Mouse (Mus musculus) limb, embryonic 13.5 days (tissue): ENCODE measurements around the gene Apba1. TPM values are rescaled to one million over a fixed set of nuclear protein-coding genes. Genes with fewer than 3 reads are reported as not detected.

Source experiments
- ATAC-seq: fragments of 200-750 bp; cut with Nextera tagmentation; 2 replicates; pipeline ENCODE4 v1.8.0; 2017; ENCODE audit warnings: low read depth, moderate number of reproducible peaks, moderate TSS enrichment; ENCODE audit not compliant: low FRiP score
- H3K27ac ChIP-seq: fragments of 300-500 bp; sonication (generic); 2 replicates; pipeline ENCODE4 v1.5.1; 2015; ENCODE audit warnings: inconsistent platforms, mild to moderate bottlenecking, moderate library complexity
- H3K27me3 ChIP-seq: fragments of 300-500 bp; sonication (generic); 2 replicates; pipeline ENCODE4 v1.6.1; 2015; ENCODE audit warnings: mild to moderate bottlenecking, inconsistent platforms
- H3K36me3 ChIP-seq: fragments of 300-500 bp; sonication (generic); 2 replicates; pipeline ENCODE4 v1.6.1; 2015; ENCODE audit warnings: inconsistent platforms, mild to moderate bottlenecking, moderate library complexity
- H3K4me1 ChIP-seq: fragments of 300-500 bp; sonication (generic); 2 replicates; pipeline ENCODE4 v1.6.1; 2015; ENCODE audit warnings: inconsistent platforms
- H3K4me2 ChIP-seq: fragments of 300-500 bp; sonication (generic); replicated peaks from 2 replicates; pipeline ENCODE4 v1.6.1; 2015; ENCODE audit warnings: inconsistent platforms, mild to moderate bottlenecking, moderate library complexity
- H3K4me3 ChIP-seq: fragments of 300-500 bp; sonication (generic); 2 replicates; pipeline ENCODE4 v1.5.1; 2015; ENCODE audit warnings: moderate library complexity, mild to moderate bottlenecking, inconsistent platforms
- H3K9ac ChIP-seq: fragments of 300-500 bp; sonication (generic); 2 replicates; pipeline ENCODE4 v1.6.1; 2015; ENCODE audit warnings: mild to moderate bottlenecking, inconsistent platforms
- H3K9me3 ChIP-seq: fragments of 300-500 bp; sonication (generic); 2 replicates; pipeline ENCODE4 v1.6.1; 2016; ENCODE audit warnings: inconsistent platforms
- WGBS: fragments of 180-500 bp; shearing (Covaris S2); methylation state at CpG from one replicate; pipeline ENCODE4 v1.1.7; 2015; 5-methylcytosine and 5-hydroxymethylcytosine counted together
- polyA plus RNA-seq: library from polyadenylated mRNA; unstranded; fragments of >200 nt; fragmentation: Nextera tagmentation; extraction: Ambion mirVana; gene quantifications from 2 replicates; pipeline ENCODE4 v1.2.1, GENCODE M21; 2015

The Apba1 gene
- polyA plus RNA-seq, 1 experiment from 2014 or later, result 0.38 TPM

DNA sequence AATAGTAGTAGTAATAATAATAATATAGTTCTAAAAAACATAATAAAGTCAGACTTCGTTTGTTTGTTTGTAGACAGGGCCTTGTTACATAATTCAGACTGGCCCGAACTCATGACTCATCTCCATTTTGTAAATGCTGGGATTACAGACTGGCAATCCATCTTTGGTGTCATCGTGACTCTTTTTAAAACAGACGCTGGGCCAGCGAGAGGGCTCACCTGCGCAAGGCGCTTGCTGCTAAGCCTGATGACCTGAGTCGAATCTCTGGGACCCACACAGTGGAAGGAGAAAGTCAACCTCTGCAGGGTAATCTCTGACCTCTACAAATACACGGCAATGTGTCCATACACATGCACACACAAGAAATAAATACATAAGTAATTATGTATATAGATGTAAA is 207.7 kb downstream of the Apba1 start:
- no peak overlapping the region for H3K27ac ChIP-seq
- no peak overlapping the region for H3K4me2 ChIP-seq
- 0 out of 2 replicates have a peak, but pooled peaks cover 3% of the 10 kb centered on the region for H3K9me3 ChIP-seq
- no peaks in the 10 kb centered on the region for H3K36me3 ChIP-seq
- WGBS, result 90% methylated on average over 9 of the region's 9 CpGs
- peaks cover 10% of the 10 kb centered on the region for H3K4me1 ChIP-seq
- no peak for ATAC-seq
- no peak overlapping the region for H3K9ac ChIP-seq
- H3K27me3 ChIP-seq, result no peaks in the 10 kb centered on the region
- no peak overlapping the region for H3K4me3 ChIP-seq

DNA sequence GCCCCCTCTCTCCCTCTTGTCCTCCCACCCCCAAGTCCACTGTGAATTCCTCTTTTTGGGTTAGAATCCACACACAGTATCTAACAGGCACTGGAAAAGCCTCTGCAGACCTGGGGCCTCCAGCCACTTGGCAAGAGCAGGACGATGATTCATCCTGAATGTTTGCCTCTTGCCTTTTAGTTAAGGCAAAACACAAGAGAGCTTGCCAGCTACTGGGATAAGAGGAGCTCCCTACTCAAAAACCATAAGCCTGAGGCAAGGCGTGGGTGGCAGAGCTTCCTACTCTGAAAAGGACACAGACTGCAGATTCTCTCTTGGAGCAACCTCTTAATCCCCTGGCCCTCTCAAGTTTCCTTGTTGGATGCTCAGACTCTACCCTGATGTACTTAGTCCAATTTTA is 208.5 kb downstream of the Apba1 start:
- no peak overlapping the region for H3K27ac ChIP-seq
- no peaks in the 10 kb centered on the region for H3K27me3 ChIP-seq
- H3K36me3 ChIP-seq, result no peaks in the 10 kb centered on the region
- H3K9me3 ChIP-seq, result 0 out of 2 replicates have a peak, but pooled peaks cover 3% of the 10 kb centered on the region
- ATAC-seq, result no peak
- H3K4me1 ChIP-seq, result peaks cover 8% of the 10 kb centered on the region
- 69% methylated on average over 2 of the region's 2 CpGs for WGBS
- no peak overlapping the region for H3K9ac ChIP-seq
- H3K4me2 ChIP-seq, result no peak overlapping the region
- no peak overlapping the region for H3K4me3 ChIP-seq

DNA sequence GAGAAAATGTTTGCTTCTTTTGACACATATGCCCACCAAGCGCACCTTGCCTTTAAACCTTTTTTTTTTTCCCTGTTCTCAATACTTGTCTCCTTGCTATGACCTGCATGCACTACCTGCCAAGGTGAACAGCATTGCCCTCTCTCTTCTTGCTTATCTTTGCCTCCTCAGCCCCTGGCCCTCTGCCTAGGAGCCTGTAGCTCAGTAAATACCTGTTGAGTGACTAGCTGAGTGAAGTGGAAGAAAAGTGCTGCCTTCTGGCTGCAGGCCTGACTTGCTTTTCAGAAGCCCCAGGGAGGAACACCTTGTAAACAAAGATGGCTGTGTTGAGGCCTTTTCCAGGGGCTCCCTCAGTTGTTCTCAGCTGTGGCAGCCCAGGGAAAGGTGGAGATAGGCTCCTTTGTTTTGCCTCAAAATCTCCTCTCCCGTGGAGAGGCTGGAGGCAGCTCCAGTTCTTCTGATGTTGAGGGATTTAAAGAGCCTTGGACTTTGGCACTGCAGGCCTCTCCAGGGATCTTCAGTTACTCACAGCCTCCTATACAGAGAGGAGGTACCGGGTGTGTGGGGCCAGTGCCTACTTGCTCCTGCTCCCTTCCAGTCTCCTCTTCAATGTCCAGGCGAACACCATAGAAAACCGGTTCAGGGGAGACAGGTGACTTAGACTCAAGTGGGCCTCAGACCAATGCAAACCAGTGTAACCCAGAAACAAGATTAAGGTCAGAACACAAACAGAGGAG is 209.6 kb downstream of the Apba1 start:
- H3K4me2 ChIP-seq, result no peak overlapping the region
- H3K9me3 ChIP-seq, result no peaks in the 10 kb centered on the region
- no peak overlapping the region for H3K9ac ChIP-seq
- H3K36me3 ChIP-seq, result no peaks in the 10 kb centered on the region
- 65% methylated on average over 5 of the region's 5 CpGs for WGBS
- no peak overlapping the region for H3K27ac ChIP-seq
- ATAC-seq, result no peak
- H3K27me3 ChIP-seq, result no peaks in the 10 kb centered on the region
- peaks cover 20% of the 10 kb centered on the region for H3K4me1 ChIP-seq
- no peak overlapping the region for H3K4me3 ChIP-seq

DNA sequence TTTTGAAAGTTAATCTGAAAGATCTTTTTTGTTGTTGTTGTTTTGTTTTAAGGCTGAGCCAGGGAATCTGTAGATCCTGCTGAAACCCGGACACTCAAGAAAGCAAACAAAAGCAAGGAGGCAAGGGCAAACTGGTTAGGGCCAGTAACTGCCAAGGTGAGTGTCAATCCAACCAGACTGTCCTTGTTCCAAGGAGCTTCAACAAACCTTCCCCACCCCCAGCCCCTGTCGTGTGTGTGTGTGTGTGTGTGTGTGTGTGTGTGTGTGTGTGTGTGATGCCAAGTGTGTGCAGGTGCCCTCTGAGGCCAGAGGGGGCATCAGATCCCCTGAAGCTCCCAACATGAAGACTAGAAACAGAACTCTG is 210.2 kb downstream of the Apba1 start:
- 82% methylated on average over 2 of the region's 2 CpGs for WGBS

DNA sequence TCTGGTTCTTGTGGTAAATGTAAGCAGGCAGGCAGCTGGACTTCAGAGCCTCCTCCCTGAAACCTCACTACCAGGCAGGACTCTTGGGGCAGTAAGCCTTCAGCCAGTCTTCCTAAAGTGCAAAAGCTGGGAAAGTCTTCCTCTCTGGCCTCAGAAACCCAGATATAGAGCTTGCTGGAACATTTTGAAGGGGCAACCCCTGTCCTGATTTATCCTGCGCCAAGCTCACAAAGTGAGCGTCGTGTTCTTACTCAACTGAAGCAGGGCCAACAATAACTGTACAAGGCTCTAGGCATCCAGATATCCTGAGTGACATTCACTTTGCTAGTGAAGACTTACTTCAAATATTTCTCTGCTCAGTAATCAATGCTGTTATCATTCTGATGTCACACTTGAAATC is 211.7 kb downstream of the Apba1 start:
- H3K27me3 ChIP-seq, result no peaks in the 10 kb centered on the region
- ATAC-seq, result no peak
- H3K9ac ChIP-seq, result no peak overlapping the region
- WGBS, result 91% methylated on average over 3 of the region's 3 CpGs
- H3K27ac ChIP-seq, result no peak overlapping the region
- H3K4me3 ChIP-seq, result no peak overlapping the region
- peaks cover 21% of the 10 kb centered on the region for H3K4me1 ChIP-seq
- no peak overlapping the region for H3K4me2 ChIP-seq
- no peaks in the 10 kb centered on the region for H3K36me3 ChIP-seq
- H3K9me3 ChIP-seq, result no peaks in the 10 kb centered on the region

More for the DNA sequence above, 210.2 kb downstream of the Apba1 start:
- ATAC-seq, result no peak
- Histone ChIP-seq H3K27ac (no peak overlapping the region), H3K4me1 (peaks cover 21% of the 10 kb centered on the region), H3K9me3 (no peaks in the 10 kb centered on the region), H3K36me3 (no peaks in the 10 kb centered on the region), H3K4me3 (no peak overlapping the region), H3K27me3 (no peaks in the 10 kb centered on the region), H3K4me2 (no peak overlapping the region), H3K9ac (no peak overlapping the region)

DNA sequence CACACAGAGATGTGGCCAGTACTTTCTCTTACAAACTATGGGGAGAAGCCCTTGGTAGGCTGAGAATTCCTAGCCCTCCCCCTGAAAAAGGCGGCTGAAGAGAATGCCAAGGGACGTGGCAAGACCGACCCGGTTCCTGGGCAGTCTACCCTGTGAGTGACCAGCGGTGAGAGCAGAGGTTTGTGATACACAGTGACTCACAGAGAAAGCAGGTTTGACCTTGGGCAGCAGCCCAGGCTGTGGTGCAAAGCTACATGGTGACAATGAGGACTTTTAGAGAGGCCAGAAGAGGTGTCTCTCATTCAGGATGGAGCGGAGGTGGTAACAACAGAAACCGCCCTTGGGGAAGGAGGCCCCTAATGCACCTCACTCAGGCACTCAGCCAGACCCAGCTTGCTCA is 212.7 kb downstream of the Apba1 start:
- no peaks in the 10 kb centered on the region for H3K27me3 ChIP-seq
- H3K27ac ChIP-seq, result no peak overlapping the region
- no peaks in the 10 kb centered on the region for H3K9me3 ChIP-seq
- no peak overlapping the region for H3K9ac ChIP-seq
- H3K36me3 ChIP-seq, result no peaks in the 10 kb centered on the region
- H3K4me2 ChIP-seq, result no peak overlapping the region
- H3K4me3 ChIP-seq, result no peak overlapping the region
- ATAC-seq, result no peak
- WGBS, result 87% methylated on average over 7 of the region's 7 CpGs
- H3K4me1 ChIP-seq, result peaks cover 21% of the 10 kb centered on the region

DNA sequence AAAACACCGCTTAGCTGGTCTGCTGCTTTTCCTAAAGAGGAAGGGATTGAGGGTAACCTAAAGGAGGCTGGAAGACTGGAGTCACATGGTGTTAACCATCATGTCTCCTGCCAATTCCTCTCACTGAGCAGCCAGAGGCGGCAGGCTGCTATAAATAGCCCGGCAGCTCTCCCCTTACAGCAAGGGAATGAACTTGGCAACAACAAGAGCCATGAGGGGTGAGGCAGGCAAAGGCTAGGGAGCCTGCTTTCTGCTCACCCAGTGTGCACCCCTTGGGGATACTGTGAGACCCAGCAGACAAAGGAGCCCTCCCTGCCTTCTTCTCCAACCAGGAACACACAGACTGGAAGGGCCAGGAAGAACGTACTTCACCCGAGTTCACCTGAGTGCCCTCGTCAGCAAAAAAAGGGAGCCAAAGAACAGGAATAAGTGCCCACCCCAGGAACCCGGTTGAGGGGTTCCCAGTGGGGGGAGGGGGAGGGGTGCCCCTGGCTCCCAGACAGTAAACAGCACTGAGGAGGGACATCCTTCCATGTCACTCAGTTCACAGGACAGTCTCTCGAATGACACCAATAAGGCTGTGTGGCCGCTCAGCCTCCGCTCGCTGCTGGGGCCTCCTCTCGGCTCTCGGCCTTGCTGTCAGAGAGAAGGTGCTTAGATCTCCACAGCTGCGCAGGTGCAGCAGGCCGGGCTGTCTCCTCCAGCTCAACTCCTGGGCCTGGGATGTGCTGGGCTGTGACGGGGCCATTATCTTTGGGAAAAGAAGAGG is 214.4 kb downstream of the Apba1 start:
- Histone ChIP-seq H3K4me2 (peak overlapping the region; percentile 22), H3K36me3 (no peaks in the 10 kb centered on the region), H3K9ac (no peak overlapping the region), H3K4me1 (peaks cover 23% of the 10 kb centered on the region), H3K27me3 (no peaks in the 10 kb centered on the region), H3K27ac (no peak overlapping the region), H3K9me3 (no peaks in the 10 kb centered on the region), H3K4me3 (no peak overlapping the region)
- 56% methylated on average over 16 of the region's 16 CpGs for WGBS
- peak; percentile 83 for ATAC-seq

DNA sequence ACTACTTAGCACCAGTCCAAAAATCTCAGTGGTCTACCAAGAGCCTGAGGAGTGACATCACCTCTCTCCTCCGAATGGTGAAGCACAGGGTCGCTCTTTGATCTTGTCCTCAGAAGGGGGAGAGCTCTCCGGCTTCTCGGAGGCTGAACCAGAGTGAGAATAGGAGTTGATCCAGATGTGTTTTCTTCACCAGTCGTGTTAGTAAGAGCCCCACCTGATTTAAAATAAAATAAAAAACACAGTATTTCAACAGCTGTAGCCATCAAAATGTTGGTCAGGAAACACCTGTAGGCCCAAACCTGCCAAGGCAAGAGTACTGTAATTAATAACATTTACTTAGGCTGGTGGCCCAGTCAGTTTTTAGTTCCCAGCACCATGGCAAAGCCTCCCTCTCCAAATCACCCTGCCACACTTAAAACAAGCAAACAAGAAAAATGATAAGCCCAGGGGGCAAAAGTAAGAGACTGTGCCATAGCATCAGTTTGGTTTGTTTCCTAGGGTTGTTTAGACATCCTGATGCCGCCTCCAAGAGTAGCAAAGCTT is 219.3 kb downstream of the Apba1 start:
- Histone ChIP-seq H3K36me3 (no peaks in the 10 kb centered on the region), H3K4me2 (no peak overlapping the region; the same call in 1 of the 2 replicates), H3K27me3 (no peaks in the 10 kb centered on the region), H3K9me3 (no peaks in the 10 kb centered on the region), H3K27ac (peak overlapping the region; percentile 65; the same call in 1 of the 2 replicates), H3K4me1 (peaks cover 18% of the 10 kb centered on the region), H3K9ac (no peak overlapping the region), H3K4me3 (no peak overlapping the region)
- 37% methylated on average over 6 of the region's 6 CpGs for WGBS
- peak; percentile 57 for ATAC-seq

DNA sequence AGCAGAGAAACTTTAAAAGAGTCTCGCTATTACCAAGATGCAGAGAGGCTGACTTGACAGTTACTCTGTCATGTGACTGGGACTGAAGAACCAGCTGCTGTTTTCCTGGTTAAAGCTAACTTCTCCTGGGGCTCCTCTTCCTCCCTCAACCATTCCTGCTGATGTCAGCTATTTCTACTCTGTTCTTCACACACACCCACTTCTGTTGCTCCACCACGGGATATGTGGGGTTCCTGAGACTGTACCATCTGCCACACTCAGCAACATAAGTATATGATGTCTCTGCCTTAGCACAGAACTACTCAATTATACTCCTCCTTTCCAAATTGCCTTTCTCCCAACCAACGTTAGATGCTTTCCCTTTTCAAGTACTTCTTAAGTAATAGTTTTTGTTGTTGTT is 221.9 kb downstream of the Apba1 start:
- no peaks in the 10 kb centered on the region for H3K27me3 ChIP-seq
- no peak for ATAC-seq
- H3K9ac ChIP-seq, result no peak overlapping the region
- H3K27ac ChIP-seq, result no peak overlapping the region
- H3K36me3 ChIP-seq, result no peaks in the 10 kb centered on the region
- 59% methylated on average over 3 of the region's 3 CpGs for WGBS
- H3K4me2 ChIP-seq, result no peak overlapping the region
- H3K4me3 ChIP-seq, result no peak overlapping the region
- H3K9me3 ChIP-seq, result no peaks in the 10 kb centered on the region
- peaks cover 13% of the 10 kb centered on the region for H3K4me1 ChIP-seq

DNA sequence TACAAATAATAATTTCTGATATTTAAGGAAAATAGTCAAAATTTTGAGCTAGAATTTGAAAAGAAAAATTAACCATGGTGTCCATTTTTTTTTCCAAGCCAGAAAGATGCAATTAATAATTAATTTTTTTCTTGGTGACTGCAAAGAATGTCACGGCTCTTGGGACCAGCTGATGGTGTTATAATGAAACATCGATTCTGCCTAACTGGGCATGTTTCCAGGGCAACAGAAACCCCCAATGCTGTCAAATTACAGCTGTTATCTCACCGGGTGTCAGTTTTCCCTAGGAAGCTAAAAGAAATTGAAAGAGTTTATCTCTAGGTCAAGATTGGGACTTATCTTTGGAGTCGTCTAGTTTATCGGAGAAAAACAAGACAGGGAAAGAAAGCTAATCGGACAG is 225.5 kb downstream of the Apba1 start:
- Histone ChIP-seq H3K9ac (no peak overlapping the region), H3K27me3 (no peaks in the 10 kb centered on the region), H3K36me3 (no peaks in the 10 kb centered on the region), H3K4me1 (no peaks in the 10 kb centered on the region), H3K9me3 (no peaks in the 10 kb centered on the region), H3K4me3 (no peak overlapping the region), H3K4me2 (no peak overlapping the region), H3K27ac (no peak overlapping the region)
- WGBS, result 80% methylated on average over 6 of the region's 6 CpGs
- ATAC-seq, result no peak

DNA sequence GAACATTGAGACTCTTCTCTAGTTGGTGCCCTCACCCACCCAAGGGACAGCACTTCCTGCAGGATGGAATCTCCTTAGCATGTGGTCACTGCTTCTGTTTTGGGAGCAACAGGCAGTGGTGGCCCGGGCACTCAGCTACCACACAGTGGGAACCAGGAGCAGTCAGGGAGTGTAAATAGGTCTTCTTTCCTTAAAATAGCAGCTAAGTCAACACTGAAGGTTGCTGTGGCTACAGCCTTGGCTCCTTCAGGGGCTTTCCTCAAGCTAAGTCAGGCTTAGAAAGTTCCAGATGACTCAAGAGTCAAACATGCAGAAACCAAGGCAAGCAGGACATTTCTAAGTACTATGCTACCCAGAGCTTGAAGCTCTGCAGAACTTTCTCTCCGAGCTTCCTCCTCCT is 228.6 kb downstream of the Apba1 start:
- ATAC-seq, result no peak
- Histone ChIP-seq H3K27me3 (no peaks in the 10 kb centered on the region), H3K9ac (no peak overlapping the region), H3K36me3 (no peaks in the 10 kb centered on the region), H3K27ac (no peak overlapping the region), H3K9me3 (no peaks in the 10 kb centered on the region), H3K4me2 (no peak overlapping the region), H3K4me3 (no peak overlapping the region), H3K4me1 (no peaks in the 10 kb centered on the region)
- 48% methylated on average over 2 of the region's 2 CpGs for WGBS

DNA sequence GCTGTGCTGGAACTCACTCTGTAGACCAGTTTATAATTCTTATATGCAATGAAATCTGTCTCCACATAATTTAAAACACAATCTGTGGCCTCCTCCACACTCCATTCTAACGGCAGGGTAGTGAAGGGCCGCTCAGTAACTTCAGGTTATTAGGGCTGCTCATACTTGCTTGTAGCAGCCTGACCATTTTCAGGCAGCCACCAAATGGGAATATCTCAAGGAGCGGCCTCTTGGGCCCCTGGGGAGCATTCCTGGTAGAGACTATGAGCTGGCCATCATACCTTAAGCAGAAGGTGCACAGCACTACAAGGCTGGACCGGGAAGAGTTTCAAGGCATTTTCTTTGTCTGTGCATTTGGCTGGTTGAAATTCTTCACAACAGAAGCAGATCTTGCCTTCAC is 229.5 kb downstream of the Apba1 start:
- 76% methylated on average over 4 of the region's 4 CpGs for WGBS
- no peak overlapping the region for H3K4me2 ChIP-seq

More for the DNA sequence above, 229.5 kb downstream of the Apba1 start:
- Histone ChIP-seq H3K36me3 (no peaks in the 10 kb centered on the region), H3K4me3 (no peak overlapping the region), H3K27ac (no peak overlapping the region), H3K9ac (no peak overlapping the region), H3K9me3 (no peaks in the 10 kb centered on the region), H3K27me3 (no peaks in the 10 kb centered on the region), H3K4me1 (no peaks in the 10 kb centered on the region)
- no peak for ATAC-seq
